Mouse (Mus musculus): ENCODE measurements around the gene Taf8.

- TF ChIP-seq POLR2A (IDR thresholded peaks at IDR 0.05; ENCODE audit: control insufficient read depth in 1 of 2, insufficient read depth in 1 of 2, low read depth in 1 of 2, low read length in 2 of 2, poor library complexity in 1 of 2) = peak in 1 of 2 experiments; percentile 40; a peak in 1 of 4 replicates
- no peak for TF ChIP-seq NRF1 (IDR thresholded peaks at IDR 0.05; ENCODE audit: insufficient read depth, low read depth, low read length, poor library complexity, severe bottlenecking)
- no peak for TF ChIP-seq MEF2A (IDR thresholded peaks at IDR 0.05; ENCODE audit: extremely low read depth, insufficient replicate concordance, low read depth, low read length, poor library complexity, severe bottlenecking)
- 0 out of 2 replicates have a peak, but pooled peaks have one; percentile 25 for TF ChIP-seq USF1 (IDR thresholded peaks at IDR 0.05; ENCODE audit: low read depth, low read length)
- TF ChIP-seq GABPA (IDR thresholded peaks at IDR 0.05; ENCODE audit: low read depth, low read length) = no peak
- TF ChIP-seq KAT2A (conservative IDR thresholded peaks at IDR 0.05; ENCODE audit: low read depth, low read length) = no peak
- TF ChIP-seq CTCF (IDR thresholded peaks at IDR 0.05 in 2 of 3, conservative IDR thresholded peaks at IDR 0.05 in 1 of 3; ENCODE audit: control insufficient read depth in 1 of 3, insufficient read depth in 1 of 3, low read depth in 2 of 3, low read length in 3 of 3, poor library complexity in 1 of 3, severe bottlenecking in 1 of 3) = no peak
- TF ChIP-seq EP300 (IDR thresholded peaks at IDR 0.05; ENCODE audit: low read depth in 1 of 2, low read length in 2 of 2) = no peak; a peak in 1 of 4 replicates
- no peak; the same call in 1 of the 2 replicates for TF ChIP-seq MXI1 (IDR thresholded peaks at IDR 0.05; ENCODE audit: low read depth, low read length)
- TF ChIP-seq TAL1 (IDR thresholded peaks at IDR 0.05; ENCODE audit: low read length) = no peak
Observed at GRCm38 (mm10) chr17:47504941-47505346, 2.9 kb upstream of the Taf8 start, which contains the start of gene Ccnd3.
